Mouse (Mus musculus): ENCODE data around the gene Gramd4.

Gramd4 gene

DNA sequence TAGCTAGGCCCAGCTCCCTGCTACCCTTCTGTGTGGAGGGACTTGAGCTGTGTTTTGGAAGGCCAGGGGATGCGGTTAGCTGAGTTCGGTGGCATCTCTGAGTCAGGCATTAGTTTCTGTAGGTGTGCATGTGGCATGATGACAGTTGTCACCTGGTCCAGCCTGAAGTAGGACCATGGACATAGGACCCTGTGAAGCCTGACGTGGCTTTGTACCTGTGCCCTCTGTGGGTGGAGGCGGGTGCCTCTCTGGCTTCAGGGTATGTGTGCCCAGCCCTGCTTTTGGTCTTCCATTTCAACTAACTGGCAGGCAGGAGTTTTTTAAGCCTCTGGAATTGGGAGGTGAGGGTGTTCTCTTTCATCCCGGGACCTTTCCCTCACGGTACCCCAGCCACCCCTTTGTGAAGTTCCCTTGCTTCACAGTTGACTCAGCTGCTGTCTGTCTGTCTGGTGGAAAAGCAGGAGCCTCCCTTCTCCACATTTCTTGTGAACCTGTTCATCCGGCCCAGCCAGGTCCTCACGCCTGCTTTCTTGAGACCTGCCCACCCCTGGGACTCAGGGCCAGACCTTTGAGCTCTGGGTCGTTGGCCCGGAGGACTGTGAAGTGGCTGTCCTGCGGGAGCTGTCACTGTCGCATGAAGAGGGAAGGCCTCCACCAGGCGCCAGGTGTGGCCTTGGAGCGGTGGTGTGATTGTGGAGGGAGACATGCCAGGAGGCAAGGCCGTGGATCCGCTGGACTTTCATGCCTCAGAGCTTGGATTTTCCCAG is 16.9 kb downstream of the Gramd4 start:
- DNase-seq, result peak; percentile 51

DNA sequence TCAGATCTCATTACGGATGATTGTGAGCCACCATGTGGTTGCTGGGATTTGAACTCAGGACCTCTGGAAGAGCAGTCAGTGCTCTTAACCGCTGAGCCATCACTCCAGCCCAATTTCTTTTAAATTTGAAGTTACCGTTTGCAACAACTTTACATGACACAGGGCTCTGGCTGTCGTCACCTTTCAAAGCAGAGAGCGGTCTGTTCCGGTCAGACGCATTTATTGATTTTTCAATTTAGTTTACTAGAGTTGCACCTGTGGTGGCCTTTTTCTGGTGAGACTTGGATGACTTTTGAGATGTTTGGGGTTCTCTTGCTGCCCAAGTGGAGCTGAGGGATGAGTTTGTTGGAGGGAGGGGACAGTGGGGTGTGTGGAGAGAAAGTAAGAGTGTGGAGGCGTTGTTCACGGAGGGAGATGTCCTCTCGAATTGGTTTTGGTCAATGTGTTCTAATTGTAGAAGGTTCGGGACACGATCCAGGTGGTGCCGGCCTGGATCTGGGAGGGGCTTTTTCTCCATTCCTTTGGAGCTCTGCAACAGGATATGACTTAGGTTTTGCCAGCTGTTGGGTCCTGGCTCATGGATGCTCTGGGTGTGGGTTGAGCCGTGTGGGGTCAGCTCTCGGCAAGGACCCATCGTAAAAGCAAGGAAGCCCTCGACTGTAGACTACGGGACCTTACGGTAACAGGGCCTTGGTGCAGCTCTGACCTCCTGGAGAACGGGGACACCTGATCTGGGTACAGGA is 18.0 kb downstream of the Gramd4 start:
- no peak for DNase-seq

DNA sequence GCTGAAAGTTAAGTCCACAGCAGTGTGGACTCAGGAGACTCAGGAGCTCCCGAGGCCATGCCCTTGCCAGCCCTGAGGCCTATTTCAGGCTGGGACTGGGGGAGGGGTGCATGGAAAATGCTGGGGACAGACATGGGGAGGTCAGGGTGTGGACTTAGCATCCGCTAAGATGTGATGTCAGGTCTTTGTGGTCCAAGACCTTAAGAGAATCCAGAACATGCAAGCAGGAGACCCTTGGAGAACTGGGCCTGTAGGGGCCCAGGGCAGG is 18.5 kb downstream of the Gramd4 start:
- DNase-seq, result no peak

DNA sequence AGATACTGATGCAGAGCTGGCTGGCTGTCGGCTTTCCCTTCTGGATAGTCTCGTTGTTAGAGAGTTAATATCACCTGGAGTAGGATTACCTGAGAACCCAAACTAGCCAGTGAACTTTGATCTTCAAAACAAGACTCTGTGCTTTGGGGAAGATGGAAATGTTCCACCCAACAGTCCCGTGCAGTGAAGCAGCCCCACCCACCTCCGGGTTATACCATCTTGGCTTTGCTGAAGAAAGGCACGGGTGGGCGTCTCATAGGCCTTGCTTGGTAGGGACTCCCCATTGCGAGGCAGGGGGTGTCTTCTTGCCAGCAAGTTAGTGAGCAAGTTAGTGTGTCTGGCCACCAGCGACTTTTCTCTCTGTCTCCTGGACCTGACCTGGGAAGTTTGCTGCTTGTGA is 18.9 kb downstream of the Gramd4 start:
- no peak for DNase-seq

DNA sequence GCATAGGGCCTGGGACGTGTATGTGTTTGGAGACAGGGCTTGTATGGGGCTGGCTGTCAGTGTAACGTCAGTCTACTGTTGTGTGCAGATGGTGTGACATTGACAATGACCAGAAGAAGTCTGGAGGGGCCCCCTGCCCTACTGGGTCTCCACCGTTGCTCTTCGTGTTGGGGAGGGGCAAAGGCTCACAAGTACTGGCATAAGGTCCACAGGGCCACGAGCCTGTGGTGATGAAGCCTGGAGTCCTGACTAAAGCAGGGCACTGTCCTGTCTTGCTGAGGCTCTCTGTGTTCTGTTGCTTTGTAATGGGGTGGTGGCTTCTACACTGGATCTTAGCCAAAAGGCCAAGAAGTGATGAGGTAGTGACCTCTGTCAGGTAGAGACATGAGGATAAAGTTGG is 20.4 kb downstream of the Gramd4 start:
- DNase-seq, result no peak

DNA sequence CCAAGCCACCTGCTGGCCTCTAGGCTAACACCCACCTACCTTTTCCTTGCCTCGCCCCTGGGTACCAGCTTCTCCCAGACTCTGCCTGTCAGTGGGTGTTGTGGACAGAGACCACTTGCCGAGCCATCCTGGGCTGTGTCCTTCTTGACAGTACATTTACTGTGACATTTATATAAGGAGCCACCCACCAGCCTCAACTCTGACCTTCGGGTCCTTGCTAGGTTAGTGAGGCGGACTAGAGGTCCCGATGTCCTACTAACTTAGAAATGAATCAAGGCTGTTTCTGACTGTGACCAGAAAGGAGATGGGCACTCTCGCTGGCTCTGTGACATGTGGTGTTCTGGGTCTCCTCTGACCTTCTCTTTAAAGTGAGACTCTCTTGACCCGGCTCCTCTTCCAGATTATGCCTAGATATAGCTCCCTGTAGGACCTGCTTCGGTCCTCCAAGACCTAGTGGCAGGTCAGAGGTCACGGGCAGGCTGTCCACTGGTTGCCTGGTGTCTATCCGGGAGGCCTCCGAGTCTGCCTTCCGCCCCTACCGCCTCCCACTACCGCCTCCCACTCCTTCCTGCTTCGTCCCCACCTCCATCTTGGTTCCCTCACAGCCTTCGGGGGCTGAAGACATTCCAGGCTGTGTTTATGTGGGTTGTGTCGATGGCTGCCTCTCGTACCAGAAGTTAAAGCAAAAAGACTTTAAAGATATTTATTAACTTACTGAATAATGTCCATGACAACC is 21.2 kb downstream of the Gramd4 start:
- peak; percentile 74 for DNase-seq

DNA sequence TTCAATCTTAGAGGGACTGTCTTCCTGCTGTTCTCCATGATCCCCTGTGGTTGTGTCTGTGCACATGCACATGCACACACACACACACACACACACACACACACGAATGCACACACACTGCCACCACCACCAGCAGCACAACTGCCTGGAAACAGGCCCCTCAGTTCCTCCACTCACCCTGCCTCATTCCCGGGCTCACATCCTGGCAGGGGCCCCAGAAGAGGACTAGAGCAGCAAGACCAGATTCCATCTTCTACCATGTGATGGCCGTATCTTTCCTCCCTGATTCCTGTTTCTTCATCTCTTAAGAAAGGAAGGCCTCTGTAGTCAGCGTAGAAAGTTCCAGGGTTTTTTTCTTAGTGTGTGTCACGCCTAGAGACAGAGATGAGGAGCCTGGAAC is 22.0 kb downstream of the Gramd4 start:
- DNase-seq, result peak; percentile 67

DNA sequence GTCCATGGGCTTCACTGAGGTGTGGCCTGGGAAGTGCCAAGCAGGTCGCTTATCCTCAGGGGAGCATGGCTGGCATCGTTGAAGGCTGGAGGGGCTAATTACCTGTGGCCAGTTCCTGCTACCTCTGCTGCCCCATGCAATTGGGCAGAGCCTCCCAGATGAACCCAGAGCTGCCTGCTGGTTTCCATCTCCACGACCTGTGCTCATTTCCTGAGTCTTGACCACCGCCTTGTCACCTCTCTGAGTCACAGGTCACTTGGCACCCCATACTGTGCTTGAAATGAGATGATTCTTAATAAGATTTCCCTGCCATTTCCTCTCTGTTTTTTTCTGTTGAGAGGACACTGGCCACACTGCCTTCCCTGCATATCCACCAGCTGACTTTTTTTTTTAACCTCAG is 22.4 kb downstream of the Gramd4 start:
- peak; percentile 75 for DNase-seq

DNA sequence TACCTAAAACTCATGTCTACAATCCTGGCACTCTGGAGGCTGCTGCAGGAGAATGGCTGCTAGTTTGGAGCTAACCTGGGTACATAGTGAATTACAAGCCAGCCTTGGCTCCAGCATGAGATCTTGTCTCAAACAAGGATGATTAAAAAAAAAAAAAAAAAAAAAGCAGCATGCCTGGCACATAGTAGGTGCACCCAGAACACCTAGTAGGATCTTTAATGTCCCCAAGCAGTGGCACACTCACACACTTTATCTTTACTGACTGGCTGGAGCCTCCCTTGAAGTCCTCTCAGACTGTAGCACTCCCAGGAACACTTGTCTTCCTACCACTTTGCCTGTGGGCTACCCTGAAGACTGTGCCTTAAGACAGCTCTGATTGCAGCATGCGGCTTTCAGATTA is 22.9 kb downstream of the Gramd4 start:
- no peak for DNase-seq

DNA sequence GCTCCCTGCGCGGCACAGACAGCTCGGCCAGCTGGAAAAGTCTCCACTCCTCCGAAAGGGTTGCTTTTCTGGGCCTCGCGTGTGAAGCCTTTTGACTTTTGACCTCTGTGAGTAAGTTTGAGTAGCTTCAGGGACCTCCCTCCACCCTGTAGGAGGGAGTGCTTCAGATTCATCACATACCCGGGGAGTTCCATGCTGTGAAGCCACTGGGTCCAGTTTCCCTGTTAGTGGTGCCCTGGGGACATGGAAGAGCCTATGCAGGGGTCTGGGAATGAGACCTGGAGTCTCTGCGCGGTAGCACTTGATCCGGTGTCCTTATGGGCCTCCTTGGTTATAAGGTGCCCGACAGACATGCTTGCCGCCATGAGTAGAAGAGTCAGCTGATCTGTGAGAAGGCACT is 24.2 kb downstream of the Gramd4 start:
- DNase-seq, result peak; percentile 38

DNA sequence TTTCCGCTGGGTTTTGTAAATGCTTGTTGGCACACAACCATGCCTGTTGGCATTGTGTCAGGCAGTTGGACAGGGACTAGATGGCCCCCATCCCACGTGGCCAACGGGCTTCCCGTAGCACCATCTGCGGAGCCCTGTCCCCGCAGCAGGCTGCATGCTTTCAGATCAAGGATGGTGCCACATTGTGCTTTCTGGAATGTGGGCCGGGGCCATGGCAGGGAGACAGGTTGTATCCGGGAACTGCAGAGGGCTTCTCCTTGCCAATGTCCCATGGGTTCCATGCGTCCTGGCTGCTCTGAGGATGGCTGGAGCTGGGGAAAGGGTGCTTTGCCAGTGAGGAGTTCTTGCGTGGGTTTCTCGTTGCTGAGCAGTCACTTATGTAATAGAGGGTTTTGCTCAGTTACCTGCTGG is 25.1 kb downstream of the Gramd4 start:
- peak; percentile 36 for DNase-seq

DNA sequence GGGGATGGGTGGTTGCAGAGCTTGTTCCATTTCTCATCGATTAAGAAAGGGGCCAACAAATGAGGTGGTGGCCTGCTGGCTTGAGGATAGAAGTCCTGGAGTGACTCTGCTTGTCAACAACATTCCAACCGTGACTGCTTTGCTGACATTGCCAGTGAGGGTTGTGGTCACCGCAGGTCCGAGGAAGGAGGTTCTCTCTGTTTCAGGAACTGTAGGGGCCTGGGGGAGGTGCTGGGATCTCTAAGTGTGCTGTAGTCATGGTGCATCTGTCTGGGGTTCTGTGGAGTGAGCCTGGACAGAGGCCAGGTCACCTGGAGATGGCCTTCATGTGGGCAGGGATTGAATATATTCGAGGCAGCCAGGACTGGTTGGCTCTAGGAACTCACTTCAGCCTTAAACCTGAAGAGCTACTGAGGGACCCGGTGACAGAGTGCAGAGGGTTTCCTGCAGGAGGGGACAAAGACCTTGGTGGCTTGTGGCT is 25.8 kb downstream of the Gramd4 start:
- peak; percentile 45 for DNase-seq

DNA sequence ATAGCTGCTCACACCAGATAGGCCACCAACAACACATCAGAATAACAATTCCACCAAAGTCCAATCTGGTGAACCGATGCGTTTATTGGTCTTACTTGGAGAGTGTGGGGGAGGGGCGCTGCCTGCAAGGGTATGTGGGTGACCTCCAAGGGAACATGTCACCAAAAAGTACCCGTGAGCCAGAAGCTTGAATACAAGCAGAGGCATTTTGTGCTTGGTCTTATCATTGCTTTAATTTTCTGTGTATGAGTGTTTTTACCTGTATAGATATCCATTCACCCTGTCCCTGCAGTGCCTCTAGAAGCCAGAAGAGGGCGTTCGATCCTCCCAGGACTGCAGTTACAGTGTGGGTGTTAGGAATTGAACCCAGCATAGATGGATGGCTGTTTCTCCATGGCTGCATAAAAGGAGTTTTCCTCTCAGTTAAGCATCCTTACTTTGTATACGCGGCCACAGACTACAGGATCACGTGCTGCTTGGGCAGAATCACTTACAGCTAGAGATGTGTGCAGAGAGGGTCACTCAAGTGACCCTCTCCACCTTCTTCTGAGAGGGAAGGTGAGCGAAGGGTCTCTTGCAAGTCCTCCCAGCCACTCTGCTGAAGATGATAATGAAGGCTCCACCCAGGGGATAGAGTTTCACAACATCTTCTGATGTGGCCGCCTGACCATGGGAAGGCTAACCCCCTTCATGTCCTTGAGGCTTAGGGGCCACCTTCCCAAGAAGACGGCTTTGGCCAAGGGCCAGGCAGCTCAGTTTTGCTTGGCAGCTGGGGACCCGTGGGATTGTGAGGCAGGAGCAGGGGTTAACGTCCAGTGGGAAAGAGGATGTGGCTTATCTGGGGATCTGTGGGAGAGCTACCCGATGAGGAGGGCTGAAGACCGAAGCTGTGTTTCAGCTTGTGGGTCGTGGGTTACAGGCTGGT is 28.1 kb downstream of the Gramd4 start:
- peak; percentile 93 for DNase-seq

DNA sequence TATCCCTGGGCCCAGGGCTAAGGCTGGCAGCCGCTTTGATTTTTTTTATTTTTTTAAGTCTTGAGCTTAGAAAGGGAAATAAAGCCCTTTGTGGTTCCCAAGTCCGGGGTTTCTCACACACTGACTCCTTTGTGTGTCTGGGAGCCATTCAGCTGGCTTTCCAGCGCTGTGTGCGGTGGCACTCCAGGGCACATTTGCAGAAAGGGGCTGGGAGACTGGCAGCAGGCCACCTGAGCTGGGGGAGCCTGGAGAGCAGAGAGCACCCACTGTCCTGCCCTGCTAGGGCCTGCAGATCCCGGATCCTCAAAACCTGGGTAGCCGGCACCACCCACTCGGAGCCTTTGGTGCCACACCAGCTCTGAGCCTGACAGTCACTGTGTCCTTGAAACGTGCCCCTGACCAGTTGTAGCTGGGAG is 28.8 kb downstream of the Gramd4 start:
- DNase-seq, result peak; percentile 57

DNA sequence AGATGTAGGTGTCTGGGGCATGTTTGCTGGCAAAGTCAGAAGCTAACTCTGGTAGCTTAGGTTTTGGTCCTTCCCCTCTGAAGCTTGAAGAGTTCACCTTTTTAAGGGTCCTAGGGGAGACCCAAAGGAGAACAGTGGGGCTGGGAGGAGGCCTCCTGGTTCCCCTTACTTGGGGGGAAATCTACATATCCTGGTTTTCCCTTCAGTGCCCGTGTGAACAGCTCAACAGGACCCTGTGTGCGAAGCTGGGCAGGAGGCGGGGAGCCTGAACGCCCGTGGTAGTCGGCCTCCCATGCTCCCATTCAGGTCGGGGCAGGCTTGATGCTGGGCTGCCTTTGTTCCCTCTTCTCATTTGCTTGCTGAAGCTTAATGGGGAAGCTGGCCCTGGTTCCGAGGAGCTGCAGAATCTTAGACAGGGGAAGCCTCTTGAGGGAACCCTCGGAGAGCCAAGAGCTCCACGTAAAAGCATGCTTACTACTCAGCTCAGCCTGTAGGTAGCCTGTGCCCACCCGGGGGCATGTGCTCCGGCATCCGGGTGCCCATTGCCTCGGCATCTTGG is 30.2 kb downstream of the Gramd4 start:
- no peak for DNase-seq

DNA sequence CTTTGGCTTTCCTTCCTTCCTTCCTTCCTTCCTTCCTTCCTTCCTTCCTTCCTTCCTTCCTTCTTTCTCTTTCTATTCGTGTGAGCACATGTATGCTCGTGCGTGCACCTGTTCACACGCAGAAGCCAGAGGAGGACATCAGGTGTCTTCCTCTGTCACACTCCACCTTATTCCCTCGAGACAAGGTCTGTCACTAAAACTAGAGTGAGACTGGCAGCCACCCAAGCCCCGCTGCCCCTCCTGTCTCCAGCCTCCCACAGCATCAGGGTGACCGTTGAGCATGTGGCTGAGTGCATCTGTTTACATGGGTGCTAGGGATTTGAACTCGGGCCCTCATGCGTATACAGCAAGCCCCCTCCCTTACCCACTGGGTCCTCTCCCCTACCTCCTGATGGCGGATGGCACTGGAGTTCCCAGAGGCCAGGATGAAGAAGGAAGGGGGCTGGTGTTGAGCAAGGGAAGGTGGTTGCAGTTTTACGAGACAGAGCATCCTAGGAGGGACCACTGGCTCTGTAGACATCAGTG is 30.8 kb downstream of the Gramd4 start:
- DNase-seq, result no peak

DNA sequence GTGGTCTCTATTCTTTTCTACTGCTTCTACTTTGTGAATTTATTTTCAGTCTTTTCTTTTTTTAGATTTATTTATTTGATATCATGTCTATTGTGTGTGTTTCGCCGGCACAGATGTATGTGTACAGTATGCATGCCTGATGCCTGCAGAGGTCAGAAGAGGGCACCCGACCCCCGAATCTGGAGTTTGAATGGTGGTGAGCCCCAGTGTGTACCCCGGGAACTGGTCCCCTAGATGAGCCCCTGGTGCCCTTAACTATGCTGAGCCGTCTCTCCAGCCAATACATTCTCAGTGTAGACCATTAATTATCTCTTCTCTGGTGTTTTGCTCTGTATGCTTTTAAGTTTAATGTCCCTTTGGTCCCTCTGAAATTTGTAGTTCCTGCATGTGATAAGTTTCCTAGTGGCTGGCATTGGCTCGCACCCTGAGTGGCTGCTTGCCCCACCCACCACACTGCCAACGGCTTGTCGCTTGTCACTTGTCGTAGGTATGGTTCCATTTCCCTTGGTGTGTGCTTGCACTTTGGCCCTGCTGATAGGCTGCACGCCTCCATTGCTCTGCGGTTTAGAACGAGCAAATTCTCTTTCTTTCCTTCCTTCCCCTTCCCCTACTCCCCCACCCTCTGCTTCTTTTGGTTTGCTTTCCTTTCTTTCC is 31.7 kb downstream of the Gramd4 start:
- DNase-seq, result no peak

DNA sequence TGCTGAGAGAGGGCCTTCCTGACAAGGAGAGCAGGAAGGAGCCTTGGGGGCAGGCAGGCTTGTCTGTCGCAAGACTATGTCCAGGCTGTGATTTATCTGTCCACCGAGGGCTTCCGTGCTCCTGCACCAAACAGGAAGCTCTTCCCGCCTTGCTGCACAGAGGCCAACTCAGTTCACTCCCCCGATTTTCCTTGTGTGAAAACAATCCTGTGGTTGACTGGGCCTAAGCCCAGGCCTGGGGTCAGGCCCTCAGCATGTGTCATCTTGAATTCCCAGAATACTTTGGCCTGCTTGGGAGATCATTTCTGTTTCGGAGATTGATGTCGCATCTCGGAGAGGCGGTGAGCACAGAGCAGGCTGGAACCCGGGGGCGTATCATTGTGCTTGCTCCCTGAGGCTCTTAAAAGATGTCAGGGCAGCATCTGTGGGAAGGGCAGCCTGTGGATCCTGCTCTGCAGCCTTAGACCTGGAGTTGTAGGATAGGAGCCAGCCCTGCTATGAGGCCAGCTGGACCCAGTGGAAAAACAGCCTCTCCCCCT is 32.6 kb downstream of the Gramd4 start:
- peak; percentile 91 for DNase-seq

DNA sequence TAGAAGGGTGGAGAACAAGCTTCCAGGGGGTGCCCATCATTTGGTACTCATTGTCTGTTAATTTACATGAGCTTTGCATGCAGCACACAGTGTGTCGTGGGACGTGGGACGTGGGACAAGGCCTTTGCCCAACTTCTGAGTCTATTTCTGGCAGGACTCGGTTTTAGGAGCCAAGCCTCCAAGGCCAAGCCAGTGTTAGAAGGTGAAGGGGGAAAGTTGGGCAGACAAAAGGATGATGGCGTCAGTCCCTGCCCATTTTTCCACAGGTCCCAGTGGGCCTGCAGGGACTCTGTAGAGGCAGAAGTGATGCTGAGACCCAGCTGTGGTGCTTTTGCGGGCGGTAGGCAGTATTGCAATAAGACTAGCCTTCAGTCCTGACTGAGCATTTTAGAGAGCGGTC is 33.1 kb downstream of the Gramd4 start:
- no peak for DNase-seq

DNA sequence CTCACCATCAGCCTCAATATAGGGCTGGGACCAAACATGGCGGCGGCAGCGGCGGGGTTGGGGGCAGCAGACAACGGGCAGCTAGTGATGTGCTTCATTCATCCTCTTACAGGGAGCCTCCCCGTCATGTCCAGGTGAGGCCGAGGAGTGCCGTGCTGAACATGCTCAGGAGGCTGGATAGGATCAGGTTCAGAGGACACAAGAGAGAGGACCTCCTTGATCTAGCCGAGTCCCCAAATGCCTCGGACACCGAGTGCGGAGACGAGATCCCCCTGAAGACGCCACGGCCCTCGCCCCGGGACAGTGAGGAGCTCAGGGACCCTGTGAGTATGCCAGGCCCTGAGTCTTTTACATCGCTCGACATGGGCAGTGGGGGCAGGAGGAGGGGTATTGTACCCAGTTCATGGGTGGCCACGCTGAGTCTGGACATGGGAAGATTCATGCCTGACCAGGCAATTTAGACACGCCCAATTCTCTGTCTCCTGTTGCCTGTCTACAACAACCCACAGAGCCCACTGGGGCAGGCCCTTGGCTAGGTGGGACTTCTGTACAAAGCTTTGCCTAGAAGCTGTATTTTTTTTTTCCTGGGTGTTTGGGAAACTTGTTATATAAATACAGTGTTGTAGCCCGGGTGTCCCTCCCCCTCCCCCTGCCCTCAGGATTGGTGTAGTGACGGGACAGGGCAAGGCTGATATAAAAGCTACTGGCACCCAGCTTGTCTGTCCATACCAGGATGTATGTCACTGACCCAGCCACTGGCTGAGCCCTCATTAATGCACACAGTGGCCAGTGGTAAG is 33.9 kb downstream of the Gramd4 start:
- DNase-seq, result no peak

Measured in kidney, postnatal 10 days (tissue).